Mouse (Mus musculus) spleen, postnatal 4 days (tissue): ENCODE measurements around the gene Ppm1h.
"Not testable (repeated sequence)": the region's sequence is repeated elsewhere in the genome, so short reads cannot be mapped to it uniquely, and the experiment has no call there.

Experiments used
- DNase-seq, 2 experiments: peaks; one replicate each; pipeline ENCODE4 v3.0.0; 2022; ENCODE audit warnings: low spot score in 2 of 2

Ppm1h gene

GRCm38 (mm10) chr10:122895121-122895770 lies 216.7 kb downstream of the Ppm1h start:
- peak; percentile 31 to 71 for DNase-seq

DNA sequence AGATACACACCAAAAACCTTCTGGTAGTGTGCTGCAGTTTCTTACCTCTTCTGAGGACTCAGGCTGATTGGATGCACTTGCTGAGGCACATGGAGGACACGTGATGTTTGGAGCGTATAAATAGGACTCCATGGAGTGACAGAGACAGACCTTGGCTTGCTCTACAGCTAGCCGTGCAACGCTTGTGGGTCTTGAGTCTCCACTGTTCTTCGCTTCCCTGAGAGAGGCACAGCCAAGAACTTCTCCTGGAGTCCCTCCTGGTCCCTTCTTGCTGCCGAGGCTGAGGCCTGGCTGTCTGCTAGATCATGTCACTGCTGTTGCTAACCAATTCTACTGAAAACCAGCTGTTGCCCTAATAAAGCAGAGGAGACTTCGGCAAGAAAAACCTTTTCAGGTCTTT lies 221.4 kb downstream of the Ppm1h start:
- DNase-seq = no peak

DNA sequence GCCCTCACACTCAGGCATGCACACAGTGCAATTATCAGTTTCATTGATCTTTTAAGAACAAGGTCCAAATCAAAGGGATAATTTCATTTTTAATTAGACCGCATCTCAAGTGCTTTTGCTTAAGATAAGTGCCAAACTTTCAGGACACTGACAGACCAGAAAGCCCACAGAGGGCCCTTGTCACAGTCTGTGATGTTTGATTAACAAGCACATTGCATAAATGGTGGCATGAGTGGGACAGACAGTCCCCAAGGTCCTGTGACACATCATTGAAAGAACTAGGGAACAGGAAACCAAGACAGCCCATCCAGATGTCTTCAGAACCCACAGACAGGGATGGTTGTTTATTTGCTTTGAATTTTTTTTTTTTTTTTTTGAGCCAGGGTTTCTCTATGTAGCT lies 221.9 kb downstream of the Ppm1h start:
- DNase-seq = no peak

GRCm38 (mm10) chr10:122901379-122901778 lies 222.8 kb downstream of the Ppm1h start:
- DNase-seq = no peak

DNA sequence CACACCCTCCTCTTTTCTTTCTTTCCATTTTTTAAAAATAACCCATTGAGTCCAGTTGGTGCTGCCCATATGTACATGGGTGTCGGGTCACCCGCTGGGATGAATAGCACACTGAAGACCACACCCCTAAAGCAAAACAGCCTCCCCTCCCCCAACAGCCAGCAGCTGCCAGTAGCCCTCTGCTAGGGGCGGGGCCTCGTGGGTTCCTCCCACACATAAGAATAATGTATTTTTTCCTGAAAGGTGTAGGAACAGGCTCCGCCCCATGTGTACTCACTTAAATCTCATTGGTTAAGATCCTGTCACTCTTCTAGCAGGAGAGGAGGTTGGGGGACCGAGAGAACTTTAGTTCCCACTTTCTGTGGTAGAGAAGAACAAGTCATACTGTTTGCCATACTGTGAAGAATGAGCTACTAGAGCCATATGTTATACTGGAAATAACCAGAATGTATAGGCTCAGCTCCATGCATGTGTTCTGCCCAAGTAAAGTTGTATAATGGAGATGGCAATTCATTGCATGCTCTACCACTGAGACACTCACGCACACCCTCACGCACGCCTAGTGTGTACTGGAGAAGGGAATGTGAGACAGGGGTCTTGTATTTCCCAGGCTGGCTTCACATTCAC lies 231.0 kb downstream of the Ppm1h start:
- DNase-seq = no peak

DNA sequence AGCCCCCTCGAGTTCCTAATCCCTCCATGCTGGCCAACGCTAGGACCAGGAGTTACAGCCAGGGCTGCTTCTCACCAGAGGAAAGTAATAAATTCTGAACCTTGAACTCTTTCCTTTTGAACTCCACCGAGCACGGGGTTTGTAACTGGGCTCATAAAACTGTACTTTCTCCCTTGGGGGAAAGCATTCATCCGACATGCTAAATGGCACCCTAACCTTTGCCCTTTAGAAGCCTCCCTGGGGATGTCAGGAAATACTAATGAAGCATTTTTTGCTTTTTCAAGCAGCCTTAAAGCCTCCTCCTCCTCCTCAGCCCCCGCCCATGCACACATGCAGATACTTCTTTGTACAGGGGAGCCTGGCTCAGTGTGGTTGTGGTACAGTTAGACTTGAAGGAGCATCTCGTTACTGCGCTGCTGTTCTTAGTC lies 232.2 kb downstream of the Ppm1h start:
- no peak for DNase-seq

DNA sequence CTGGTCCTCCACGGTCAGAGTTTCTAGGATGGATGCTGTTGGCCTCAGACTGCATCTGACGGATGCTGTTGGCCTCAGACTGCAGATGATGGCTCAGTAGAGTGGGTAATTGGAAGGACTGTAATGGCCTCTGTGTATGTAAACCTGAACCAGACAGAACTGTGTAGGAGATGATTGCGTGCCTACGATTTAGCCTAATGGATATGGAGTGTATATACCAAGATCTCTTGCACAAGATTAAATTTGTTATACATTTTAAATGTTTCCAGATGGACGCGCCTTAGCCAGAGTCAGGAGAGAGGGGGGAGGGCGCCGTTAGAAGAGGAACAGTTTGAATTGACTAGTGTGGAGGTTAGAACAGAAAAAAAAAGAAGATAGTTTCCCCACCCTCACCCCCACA lies 233.1 kb downstream of the Ppm1h start:
- DNase-seq = no peak

DNA sequence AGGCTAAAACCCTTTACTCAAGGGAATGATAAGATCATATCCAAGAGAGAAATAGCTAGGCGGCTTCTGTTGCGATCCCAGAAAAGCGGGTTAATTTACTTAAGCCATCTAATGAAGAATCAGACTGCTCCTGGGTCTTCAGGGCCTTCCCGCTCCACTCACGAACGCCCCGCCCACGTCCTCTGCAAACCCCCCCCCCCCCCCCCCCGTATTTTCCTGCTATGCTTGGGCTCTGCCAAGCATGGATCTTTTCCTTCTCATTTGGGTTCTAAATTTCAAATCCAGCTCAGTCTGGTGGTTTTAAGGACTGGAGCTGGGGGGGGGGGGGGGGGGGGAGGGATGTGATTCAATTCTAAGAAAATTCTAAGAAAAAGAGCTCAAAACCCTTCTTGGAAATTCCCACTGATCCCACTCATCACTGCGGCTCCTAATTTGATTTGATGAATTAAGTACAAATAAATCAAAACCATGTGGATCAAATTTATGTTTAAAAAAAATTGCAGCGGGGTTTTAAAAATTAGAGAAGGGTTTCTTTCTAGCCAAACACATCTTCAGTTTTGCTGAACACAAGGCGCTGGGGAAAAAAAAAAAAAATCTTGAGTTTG lies 233.6 kb downstream of the Ppm1h start:
- no peak for DNase-seq

DNA sequence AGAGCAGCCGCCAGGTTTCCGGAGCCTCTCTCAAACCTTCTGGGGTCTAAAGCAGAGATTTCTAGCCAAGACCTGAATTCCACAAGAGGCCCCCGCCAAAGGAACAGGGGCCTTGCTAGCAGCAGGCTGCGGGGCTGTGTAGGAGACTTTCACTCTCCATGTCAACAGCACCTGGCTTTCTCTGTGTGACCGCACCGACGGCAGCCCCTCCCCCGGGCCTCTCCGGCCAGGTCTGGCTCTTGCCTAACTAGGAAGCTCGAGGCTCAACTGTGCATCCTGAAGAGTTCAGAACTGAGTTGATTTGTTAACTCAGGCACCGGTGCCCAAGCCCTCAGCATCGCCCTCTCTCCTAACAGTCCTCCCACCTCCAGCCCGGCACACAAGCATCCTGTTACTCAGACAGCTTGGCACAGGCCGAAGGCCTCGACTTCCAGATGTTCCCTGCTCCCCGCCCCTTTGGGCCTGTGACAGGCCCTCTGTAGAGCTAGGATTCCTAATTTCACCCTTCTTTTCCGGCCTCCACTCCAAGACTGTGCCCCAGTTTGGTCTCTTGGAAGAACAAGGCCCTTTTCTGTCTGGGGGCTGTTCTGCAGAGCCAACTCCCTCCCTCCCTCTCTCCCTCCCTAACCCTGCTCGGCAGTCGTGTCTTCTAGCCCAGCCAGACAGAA lies 234.3 kb downstream of the Ppm1h start:
- DNase-seq = peak in 1 of 2 experiments; percentile 24

DNA sequence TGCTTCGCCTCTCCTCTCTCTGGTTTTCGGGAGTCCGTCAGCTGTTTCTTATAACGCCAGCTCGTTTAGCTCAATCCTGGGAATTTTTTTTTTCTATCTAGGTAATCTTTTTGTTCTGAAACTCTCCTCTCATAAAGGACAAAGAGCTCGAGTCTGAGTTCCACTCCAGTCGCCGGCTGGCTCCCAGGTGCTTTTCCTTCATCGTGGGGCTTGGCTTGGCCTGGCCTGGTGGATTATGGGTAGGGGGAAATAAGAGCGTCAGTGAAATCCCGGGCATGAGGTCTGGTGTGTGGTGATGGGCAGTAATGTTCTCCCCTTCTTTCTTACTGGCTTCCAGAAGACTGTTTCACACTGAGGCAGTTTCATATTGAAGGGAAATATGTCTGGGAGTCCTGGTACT lies 234.8 kb downstream of the Ppm1h start:
- no peak for DNase-seq

DNA sequence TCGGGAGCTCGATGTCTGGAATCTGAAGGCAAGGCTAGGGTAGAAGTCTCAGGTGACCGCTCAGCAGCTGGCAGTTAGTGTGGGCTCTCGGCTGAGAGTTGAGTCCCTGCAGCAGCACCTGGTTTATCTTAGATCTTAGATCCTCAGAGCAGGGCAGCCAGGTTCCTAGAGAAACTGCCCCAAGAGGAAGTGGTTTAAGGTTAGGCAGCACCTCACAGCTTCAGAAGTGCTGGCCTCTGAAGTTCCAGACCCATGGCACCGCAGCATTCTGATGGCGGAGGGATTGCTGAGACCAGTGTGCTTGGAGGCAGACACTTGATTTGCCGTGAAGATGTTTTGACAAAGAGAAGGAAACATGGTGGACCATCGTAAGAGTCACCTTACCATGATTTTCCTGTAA lies 237.3 kb downstream of the Ppm1h start:
- DNase-seq = no peak

DNA sequence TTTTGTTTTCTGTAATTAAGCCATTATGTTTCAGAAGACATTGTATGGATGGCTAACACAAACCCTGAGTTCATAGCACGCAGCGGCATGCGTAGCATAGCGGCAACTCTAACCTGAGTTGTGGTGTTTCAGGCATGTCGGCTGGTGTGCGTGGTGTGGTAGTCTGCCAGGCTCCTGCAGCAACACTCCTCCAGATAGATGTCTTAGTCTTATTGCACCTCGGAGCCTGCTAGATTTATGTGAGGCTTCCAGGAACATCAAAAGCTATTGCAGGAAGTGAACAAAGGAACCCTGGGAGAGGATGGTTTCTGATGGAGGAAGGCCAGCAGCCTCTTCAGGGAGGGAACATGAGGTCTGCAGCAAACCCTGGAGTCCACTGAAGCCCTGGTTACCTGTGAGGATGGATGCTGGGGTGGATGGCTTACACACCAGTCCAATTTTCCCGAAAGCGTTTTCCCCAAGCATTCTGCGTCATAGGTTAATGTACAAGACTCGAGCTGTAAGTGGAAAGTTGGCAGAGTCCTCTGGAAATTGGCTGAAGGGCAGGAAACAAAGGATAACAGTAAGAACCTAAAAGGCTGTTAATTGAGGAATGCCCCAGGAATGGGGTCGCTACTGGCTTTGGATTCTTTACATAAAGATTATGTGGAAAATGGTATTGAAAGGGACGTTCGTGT lies 239.2 kb downstream of the Ppm1h start:
- no peak for DNase-seq

GRCm38 (mm10) chr10:122918325-122918694 lies 239.7 kb downstream of the Ppm1h start:
- DNase-seq = no peak

GRCm38 (mm10) chr10:122918754-122919153 lies 240.2 kb downstream of the Ppm1h start:
- DNase-seq = no peak

DNA sequence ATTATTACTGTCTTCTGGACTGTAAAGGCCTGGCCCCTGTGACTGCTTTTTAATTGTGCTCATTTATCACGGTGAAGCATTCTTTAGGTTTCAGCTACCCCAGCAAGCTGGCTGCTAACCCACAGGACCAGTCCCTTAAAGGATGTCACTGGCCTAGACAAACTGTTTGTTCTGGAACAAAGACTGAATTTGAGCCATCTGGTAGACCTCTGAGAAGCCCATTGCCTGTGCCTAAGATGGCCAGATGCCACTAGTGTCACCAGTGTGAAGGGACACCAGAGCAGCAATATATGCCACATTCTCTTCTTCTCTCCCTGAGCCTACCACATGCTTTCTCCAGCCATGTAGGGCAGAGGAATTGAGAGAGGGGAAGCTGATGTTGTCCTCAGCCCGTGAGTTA lies 240.9 kb downstream of the Ppm1h start:
- DNase-seq = no peak

GRCm38 (mm10) chr10:122920218-122920795 lies 241.7 kb downstream of the Ppm1h start:
- no peak for DNase-seq

- DNase-seq = no peak
Observed at GRCm38 (mm10) chr10:122922226-122922625, 243.7 kb downstream of the Ppm1h start.

GRCm38 (mm10) chr10:122924571-122924970 lies 246.0 kb downstream of the Ppm1h start:
- not testable (repeated sequence) for DNase-seq

GRCm38 (mm10) chr10:122926275-122926674 lies 247.7 kb downstream of the Ppm1h start:
- DNase-seq = no peak

GRCm38 (mm10) chr10:122930520-122930919 lies 252.0 kb downstream of the Ppm1h start:
- no peak for DNase-seq

GRCm38 (mm10) chr10:122931193-122931832 lies 252.8 kb downstream of the Ppm1h start:
- no peak for DNase-seq
